Mouse (Mus musculus) megakaryocyte, embryonic 14.5 days (primary cell): Measurements from ENCODE around the gene Pkp2.

Source experiments
- FLI1 ChIP-seq: IDR thresholded peaks from 2 replicates; pipeline ENCODE4 v1.6.1; 2012; ENCODE audit warnings: low read length, inconsistent platforms, mixed read lengths
- GATA1 ChIP-seq: IDR thresholded peaks from 3 replicates; pipeline ENCODE4 v1.6.1; 2012; ENCODE audit warnings: mixed read lengths, low read length, inconsistent platforms, borderline replicate concordance

GRCm38 (mm10) chr16:16224506-16224924 lies 11.4 kb downstream of the Pkp2 start:
- TF ChIP-seq GATA1 (no peak), FLI1 (no peak)
